Comparison of ENCODE assay signal across 14 mouse cellular contexts in the genomic region with DNA sequence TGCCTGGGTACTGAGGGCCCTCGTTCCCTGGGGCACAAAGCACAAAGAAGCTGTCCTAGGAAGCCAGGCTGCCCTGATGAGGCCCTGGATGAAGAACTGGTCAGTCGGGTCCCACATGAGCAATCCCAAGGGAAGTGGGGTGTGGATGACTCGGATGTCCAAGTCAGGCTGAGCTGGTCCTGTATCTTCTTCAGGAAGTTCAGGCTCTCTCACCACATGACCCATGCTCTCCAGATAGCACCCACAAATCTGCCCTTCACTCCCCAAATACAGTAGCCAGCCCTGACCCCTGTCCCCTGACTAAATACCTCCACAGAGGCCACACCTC. TPM values are rescaled to one million over a fixed set of nuclear protein-coding genes. Genes with fewer than 3 reads are reported as not detected.
A peak's percentile ranks its signal among the peaks of the same experiment; 100 is the strongest.
DNase-seq lines count a peak whose midpoint lies in the region; TF ChIP-seq lines count a peak whose summit lies in the region.
"Had no signal": no experiment of that assay in that cellular context is flagged by ENCODE, and none has a peak within 500 bp of the region (broad histone marks: within the 10 kb centered on the region; RNA-seq: fewer than 3 reads in every experiment).

No protein-coding gene starts in this region.

- no peaks in the 10 kb centered on the region for H3K79me3 ChIP-seq in C2C12 (ENCODE audit: low read depth)

- peak overlapping the region; percentile 79 for H3K27ac ChIP-seq in left cerebral cortex, adult 2 months
- H3K27ac ChIP-seq: liver, embryonic 14.5 days had no signal

- DNase-seq in embryo, embryonic 9.5 days (ENCODE audit: extremely low spot score) = peak; percentile 34
- DNase-seq in embryo, embryonic 10 days (ENCODE audit: low spot score) = no peak
- no peak for DNase-seq in left cerebral cortex, adult 2 months (ENCODE audit: extremely low spot score in 1 of 2, low spot score in 2 of 2)
- no peak for DNase-seq in left cerebral cortex, adult 8-10 months (ENCODE audit: low spot score in 2 of 2)
- peak; percentile 47 for DNase-seq in mesoderm, embryonic 11.5 days (ENCODE audit: low read depth, low spot score)
- DNase-seq in adrenal gland, postnatal 10 days = no peak
- DNase-seq in MN1 (ENCODE audit: low spot score) = no peak
- DNase-seq: lung, postnatal 4 days; right cerebral cortex, postnatal 14 days; thymus, adult 2 months had no signal

- no peak for TF ChIP-seq CTCF in left cerebral cortex, adult 2 months (IDR thresholded peaks at IDR 0.05)
- no peak for TF ChIP-seq CTCF in C2C12 (IDR thresholded peaks at IDR 0.05; ENCODE audit: control insufficient read depth, insufficient read depth, insufficient read length)

- H3K4me3 ChIP-seq in left cerebral cortex, adult 2 months = no peak overlapping the region
- no peak overlapping the region for H3K4me3 ChIP-seq in C2C12 (ENCODE audit: insufficient read depth, poor library complexity, severe bottlenecking)

- H3K79me2 ChIP-seq in C2C12 (ENCODE audit: control insufficient read depth, insufficient read depth) = peaks cover 32% of the 10 kb centered on the region

- no peaks in the 10 kb centered on the region for H3K36me3 ChIP-seq in C2C12 (ENCODE audit: control insufficient read depth, insufficient read depth)

- intact Hi-C loops in left cerebral cortex, adult 2 months (cut with DNase I) = no loop called here

- H3K27me3 ChIP-seq in C2C12 (ENCODE audit: control insufficient read depth, insufficient read depth, insufficient read length) = no peaks in the 10 kb centered on the region

- H3ac ChIP-seq in C2C12 (ENCODE audit: control insufficient read depth, insufficient read length, low read depth) = no peak overlapping the region

TF ChIP-seq in C2C12, 6 proteins besides CTCF, POLR2A, EP300 and RAD21:
- TF ChIP-seq CEBPB (IDR thresholded peaks at IDR 0.05; ENCODE audit: low read depth) = no peak
- TF ChIP-seq MYOG (IDR thresholded peaks at IDR 0.05; ENCODE audit: control insufficient read depth, extremely low read depth, insufficient read length) = no peak
- peak; percentile 5 for TF ChIP-seq USF1 (IDR thresholded peaks at IDR 0.05; ENCODE audit: low read depth)
- TF ChIP-seq MAX (IDR thresholded peaks at IDR 0.05) = no peak
- TF ChIP-seq MYOD1 (IDR thresholded peaks at IDR 0.05; ENCODE audit: control insufficient read depth, insufficient read length, low read depth) = no peak
TF ChIP-seq in C2C12: peak in this region for 1.

RNA-seq across cellular contexts. Expression of gene 5031439G07Rik, which starts 14.8 kb away (rescaled TPM):
- total RNA-seq in left cerebral cortex, adult 2 months (2021) = 10 to 100 TPM; 72.8 to 94.8 TPM
- total RNA-seq in left cerebral cortex, adult 8-10 months (2022) = 100 to 1,000 TPM; 105 to 107 (median 107) TPM
- polyA plus RNA-seq in C2C12 (2012; fragmentation: generic; extraction: Trizol) = 30.4 TPM
- 10 to 100 TPM; 38.6 to 47.8 TPM for total RNA-seq in adrenal gland, postnatal 10 days (2021)

RNA-seq across cellular contexts. Expression of gene Upk3a, which starts 43.4 kb away (rescaled TPM):
- total RNA-seq in left cerebral cortex, adult 2 months (2021) = not detected
- total RNA-seq in left cerebral cortex, adult 8-10 months (2022) = under 1 TPM in 2 of 4 experiments, not detected in 2; 0.35 to 0.44 TPM
- polyA plus RNA-seq in C2C12 (2012; fragmentation: generic; extraction: Trizol) = not detected
- not detected for total RNA-seq in adrenal gland, postnatal 10 days (2021)
- total RNA-seq: G1E; left cerebral cortex, postnatal 14 days had no signal
- polyA plus RNA-seq: G1E; liver, embryonic 14.5 days had no signal

RNA-seq across cellular contexts. Expression of gene Nup50, which starts 50.3 kb away (rescaled TPM):
- total RNA-seq in left cerebral cortex, adult 2 months (2021) = 10 to 100 TPM; 32.0 to 33.2 TPM
- 10 to 100 TPM; 27.8 to 30.0 (median 28.9) TPM for total RNA-seq in left cerebral cortex, adult 8-10 months (2022)
- 54.0 TPM for polyA plus RNA-seq in C2C12 (2012; fragmentation: generic; extraction: Trizol)
- 10 to 100 TPM; 27.4 to 32.4 TPM for total RNA-seq in adrenal gland, postnatal 10 days (2021)

RNA-seq across cellular contexts. Expression of gene Gm29666, which starts 53.7 kb away (rescaled TPM):
- 1 to 10 TPM; 1.1 to 1.3 TPM for total RNA-seq in left cerebral cortex, adult 2 months (2021)
- total RNA-seq in left cerebral cortex, adult 8-10 months (2022) = 1 to 10 TPM; 1.4 to 1.8 (median 1.7) TPM
- 0.06 TPM for polyA plus RNA-seq in C2C12 (2012; fragmentation: generic; extraction: Trizol)
- total RNA-seq in adrenal gland, postnatal 10 days (2021) = under 1 TPM; 0.15 to 0.45 TPM

RNA-seq across cellular contexts. Expression of gene Fam118a, which starts 55.2 kb away (rescaled TPM):
- 10 to 100 TPM; 24.4 to 25.3 TPM for total RNA-seq in left cerebral cortex, adult 2 months (2021)
- total RNA-seq in left cerebral cortex, adult 8-10 months (2022) = 10 to 100 TPM; 21.6 to 29.7 (median 22.1) TPM
- 24.5 TPM for polyA plus RNA-seq in C2C12 (2012; fragmentation: generic; extraction: Trizol)
- 10 to 100 TPM; 14.6 to 15.5 TPM for total RNA-seq in adrenal gland, postnatal 10 days (2021)

Comparison
In these comparisons a context has a peak if more than half of its experiments do, and no peak if none do; other contexts are left out.
1. DNase-seq: peak in embryo, embryonic 9.5 days (single experiment) and mesoderm, embryonic 11.5 days (single experiment); none in embryo, embryonic 10 days (single experiment), left cerebral cortex, adult 2 months (0 of 2), left cerebral cortex, adult 8-10 months (0 of 2), adrenal gland, postnatal 10 days (single experiment) and MN1 (single experiment).